Mouse (Mus musculus): ENCODE results near the gene Ppp1r16b. TPM values are rescaled to one million over a fixed set of nuclear protein-coding genes. Genes with fewer than 3 reads are reported as not detected.
"Not testable (repeated sequence)": the region's sequence is repeated elsewhere in the genome, so short reads cannot be mapped to it uniquely, and the experiment has no call there.

Gene Ppp1r16b
- total and polyA plus RNA-seq, 3 experiments: 4.1 to 13.3 (median 9.3) TPM

DNA sequence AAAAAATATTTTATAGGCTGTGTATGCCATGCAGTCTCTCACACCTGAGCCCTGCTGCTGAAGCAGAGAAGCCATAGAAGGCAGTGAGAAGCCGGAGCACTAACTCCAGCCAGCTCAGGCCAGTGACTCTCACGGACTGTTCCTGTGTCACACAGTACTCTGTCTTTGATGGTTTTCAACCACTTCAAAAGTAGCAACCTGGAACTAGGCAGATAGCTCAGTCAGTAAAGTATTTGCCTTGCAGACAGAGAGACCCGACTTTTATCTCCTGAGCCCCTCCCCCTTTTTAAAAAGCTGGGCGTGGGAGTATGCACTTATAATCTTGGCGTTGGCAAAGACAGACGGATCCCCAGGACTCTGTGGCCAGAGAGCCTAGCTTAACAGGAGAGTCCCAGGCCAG lies 58.6 kb downstream of the Ppp1r16b start:
- DNase-seq: no peak

- DNase-seq: no peak
These were observed 61.1 kb downstream of the Ppp1r16b start for GRCm38 (mm10) chr2:158726252-158726651.

DNA sequence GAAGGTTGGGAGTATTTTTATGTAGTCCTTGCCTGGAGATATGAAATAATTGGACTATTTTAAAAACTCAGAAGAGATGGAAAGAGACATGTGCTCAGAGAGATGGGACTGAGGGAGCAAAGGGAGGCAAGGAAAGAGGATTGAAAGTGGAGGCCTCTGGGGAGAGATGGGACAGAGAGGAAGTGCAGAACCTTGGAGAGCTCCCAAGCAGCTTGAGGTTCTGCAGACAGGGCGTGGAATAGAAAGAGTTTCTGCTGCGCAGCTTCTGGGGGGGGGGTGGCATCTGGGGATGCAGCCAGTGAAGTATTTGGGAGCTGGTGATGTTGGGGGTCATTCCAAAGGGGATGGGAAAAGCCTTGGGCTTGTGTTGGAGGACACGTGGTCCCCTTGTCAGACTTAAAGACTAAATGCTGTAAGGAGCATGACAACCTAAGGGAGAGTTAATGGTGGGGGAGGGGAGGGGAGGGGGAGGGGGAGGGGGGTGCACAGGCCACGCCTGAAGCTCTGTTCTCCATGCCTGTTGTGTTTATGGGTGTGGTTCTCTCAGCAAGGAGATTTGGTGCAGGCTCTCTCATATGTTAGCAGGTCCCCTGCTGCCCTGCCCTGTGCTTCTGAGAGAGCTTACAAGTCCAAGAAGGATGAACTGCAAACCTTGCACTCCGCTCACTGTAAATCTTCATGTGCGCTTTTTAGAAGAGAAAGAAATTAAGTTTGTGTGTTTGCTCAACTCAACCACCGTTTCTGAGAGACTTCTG lies 63.0 kb downstream of the Ppp1r16b start:
- no peak for DNase-seq

DNA sequence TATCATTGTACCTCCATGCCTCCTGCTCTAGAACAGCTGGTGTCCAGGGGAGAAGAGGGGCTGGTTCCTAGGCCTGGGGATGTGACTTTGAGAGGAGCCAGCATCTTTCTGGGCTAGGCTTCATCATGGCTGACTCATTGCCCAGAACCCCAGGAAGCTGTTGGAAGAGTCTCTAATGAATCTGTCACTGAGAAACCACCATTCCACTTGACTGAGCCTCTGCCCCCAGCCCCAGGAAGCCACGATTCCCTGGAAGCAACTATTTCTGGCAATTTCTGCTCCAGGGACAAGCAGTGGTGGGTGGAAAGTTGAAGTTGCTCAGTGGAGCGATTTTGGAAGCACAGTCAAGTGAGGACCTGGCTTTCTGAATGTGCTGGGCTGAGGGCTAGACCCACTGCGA lies 65.7 kb downstream of the Ppp1r16b start:
- no peak for DNase-seq

- DNase-seq: no peak
These were observed 67.3 kb downstream of the Ppp1r16b start for GRCm38 (mm10) chr2:158732521-158732920.

DNA sequence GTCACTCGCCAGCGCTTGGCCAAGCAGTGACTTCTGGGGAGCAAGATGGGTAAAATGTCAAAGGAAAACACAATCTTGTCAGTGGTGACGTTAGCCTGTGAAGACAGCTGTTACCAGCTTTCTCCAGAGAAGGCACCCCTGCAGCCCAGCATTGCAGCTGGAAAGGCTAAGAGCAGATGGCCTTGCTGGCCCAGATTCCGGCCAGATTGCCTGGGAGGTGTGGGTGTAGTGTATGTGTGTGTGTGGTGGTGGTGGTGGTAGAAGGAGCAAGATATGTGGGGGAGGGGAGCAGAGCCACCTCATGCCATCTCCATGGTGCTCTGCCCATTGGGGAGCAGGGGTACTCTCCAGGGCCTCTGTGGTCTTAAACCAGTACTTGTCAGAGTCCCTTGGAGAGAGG lies 67.9 kb downstream of the Ppp1r16b start:
- DNase-seq: no peak

DNA sequence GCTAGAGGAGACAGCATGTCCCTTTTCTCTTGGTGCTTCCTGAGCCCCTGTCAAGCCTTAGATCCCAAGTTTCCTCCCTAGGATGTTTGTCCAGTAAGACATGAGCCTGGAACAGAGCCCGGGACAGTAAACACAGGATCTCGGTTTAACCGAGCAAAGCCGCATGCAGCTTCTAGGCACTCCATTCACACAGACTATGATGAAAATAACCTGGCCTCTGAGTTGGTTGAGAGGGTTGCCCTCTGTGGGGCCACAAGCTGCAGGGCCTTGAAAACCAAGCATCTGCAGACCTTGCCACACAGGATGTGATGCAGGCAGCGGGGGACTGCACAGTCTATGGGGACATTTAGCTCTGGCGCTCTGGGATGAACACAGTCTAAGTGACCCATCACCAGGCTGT lies 68.7 kb downstream of the Ppp1r16b start:
- DNase-seq: no peak

- peak; percentile 42 for DNase-seq
These were observed 69.4 kb downstream of the Ppp1r16b start for GRCm38 (mm10) chr2:158734500-158735152.

GRCm38 (mm10) chr2:158735340-158735739 lies 70.1 kb downstream of the Ppp1r16b start:
- DNase-seq: no peak

DNA sequence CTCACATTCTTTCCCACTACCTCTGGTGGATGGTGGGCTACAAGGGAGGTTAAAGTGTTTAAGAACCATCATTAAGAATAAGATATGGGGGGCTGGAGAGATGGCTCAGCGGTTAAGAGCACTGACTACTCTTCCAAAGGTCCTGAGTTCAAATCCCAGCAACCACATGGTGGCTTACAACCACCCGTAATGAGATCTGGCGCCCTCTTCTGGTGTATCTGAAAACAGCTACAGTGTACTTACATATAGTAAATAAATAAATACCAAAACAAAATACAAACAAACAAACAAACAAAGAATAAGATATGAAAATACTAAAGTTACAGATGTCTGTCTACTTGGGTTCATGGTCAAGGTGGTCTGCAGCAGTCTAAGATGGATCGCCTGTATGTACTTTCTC lies 71.0 kb downstream of the Ppp1r16b start:
- not testable (repeated sequence) for DNase-seq

GRCm38 (mm10) chr2:158738591-158738990 lies 73.4 kb downstream of the Ppp1r16b start:
- no peak for DNase-seq

DNA sequence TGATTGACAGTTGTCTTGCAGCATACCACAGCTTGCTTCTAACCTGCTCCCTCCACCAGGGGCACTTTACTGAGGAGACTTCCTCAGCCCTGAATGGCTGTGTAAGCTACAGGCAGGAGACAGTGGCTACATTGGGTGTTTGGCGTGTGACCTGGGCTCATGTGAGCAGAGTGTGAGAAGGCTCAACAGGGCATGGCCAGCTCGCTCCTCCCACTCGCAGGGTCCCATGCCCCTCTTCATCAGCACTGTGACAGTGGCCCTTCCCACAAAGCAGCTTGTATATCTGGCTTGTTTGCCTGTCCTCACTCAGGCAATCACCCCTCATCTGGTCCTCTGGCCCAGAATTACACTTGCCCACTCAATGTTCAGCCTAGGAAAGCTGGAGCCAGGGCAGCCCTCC lies 73.9 kb downstream of the Ppp1r16b start:
- no peak for DNase-seq

DNA sequence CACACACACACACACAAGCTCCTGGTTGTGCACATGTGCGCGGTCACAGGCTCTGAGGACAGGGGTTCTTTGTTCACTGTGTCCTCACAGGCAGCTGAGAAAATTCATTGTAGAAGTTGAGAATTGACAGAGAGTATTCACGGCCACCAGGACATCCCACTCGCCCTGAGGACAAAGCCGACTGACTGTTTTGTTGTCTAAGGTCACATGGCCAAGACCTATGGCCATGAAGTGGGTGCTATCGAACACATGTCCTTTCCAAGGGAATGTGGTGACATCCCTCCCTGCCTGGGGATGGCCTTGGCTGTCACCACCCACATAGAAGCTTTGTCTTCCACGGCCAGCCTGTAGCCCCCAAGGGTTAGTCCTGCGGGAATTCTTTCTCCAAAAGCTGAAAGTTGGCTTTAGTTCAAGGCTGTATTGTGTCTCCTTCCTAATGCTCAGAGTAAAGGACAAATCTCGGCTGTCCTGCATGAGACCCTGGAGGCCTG lies 75.9 kb downstream of the Ppp1r16b start:
- peak; percentile 62 for DNase-seq

DNA sequence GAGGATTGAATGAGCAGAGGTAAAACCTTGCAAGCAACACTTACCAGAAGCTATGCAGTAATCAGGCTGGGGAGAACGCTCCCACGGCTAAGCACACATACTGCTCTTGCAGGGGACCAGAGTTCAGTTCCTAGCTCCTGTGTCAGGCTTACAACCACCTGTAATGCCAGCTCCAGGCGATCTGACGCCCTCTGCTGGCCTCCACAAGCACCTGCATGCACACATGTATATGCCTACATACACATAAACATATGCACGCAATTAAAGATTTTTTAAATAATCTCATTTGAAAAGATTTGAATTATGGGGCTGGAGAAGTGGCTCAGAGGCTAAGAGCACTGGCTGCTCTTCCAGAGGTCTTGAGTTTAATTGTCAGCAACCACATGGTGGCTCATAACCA lies 77.2 kb downstream of the Ppp1r16b start:
- no peak for DNase-seq

- no peak for DNase-seq
These were observed 78.4 kb downstream of the Ppp1r16b start for GRCm38 (mm10) chr2:158743518-158744141.

DNA sequence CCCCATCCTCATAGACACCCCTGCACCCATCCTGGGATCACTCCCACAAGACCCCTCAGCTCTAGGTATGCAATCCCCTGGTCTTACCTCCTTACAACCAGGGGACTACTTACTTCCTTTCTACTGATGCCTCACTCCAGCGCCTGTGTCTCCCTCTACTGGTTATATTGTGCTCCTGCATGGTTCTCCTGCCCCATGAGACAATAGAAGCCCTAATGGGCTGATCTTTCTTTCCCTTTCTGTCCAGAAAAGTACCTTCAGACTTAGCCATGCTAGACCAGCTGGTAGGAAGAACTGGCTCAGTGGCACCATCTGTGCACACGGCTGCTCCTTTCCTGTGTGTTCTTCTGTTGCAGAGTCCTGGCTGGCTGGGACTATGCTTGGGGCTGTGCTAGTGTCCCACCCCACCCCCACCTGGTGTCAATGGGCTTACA lies 79.9 kb downstream of the Ppp1r16b start:
- DNase-seq: peak; percentile 31

DNA sequence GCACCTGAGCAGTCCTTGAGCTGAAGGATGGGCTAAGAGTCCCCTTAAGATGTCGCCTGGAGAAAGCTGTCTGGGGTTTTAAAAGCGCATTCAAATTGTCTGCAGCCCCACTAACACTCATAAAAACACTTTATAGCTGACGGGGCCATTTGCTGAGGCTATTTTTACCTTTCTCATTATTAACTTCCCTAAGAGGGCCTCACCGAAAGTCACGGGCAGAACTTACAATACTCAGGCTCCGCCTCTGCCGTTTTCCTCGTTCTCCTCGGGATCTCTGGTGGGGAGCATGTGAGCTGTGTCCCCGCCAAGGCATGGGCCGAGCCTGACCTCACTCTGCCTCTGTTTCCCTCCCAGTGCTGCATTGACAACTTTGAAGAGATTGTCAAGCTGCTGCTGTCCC lies 81.0 kb downstream of the Ppp1r16b start:
- DNase-seq: no peak

GRCm38 (mm10) chr2:158749366-158749765 lies 84.2 kb downstream of the Ppp1r16b start:
- no peak for DNase-seq

DNA sequence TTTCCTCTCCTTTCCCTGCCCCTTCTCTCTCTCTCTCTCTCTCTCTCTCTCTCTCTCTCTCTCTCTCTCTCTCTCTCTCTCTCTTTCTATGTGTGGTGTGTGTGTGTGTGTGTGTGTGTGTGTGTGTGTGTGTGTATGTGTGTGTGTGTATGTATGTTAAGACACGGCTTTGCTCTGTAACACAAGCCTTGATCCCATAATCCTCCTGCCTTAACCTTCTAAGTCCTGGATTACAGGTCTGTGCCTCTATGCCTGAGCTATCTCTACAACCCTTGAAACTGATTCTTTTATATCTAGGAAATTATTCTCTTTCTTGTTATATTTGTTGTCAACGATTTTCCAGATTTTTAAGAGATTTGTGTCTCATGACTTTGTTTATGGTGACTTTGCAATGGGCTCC lies 95.0 kb downstream of the Ppp1r16b start:
- no peak for DNase-seq

GRCm38 (mm10) chr2:158762339-158762738 lies 97.1 kb downstream of the Ppp1r16b start:
- DNase-seq: no peak

DNA sequence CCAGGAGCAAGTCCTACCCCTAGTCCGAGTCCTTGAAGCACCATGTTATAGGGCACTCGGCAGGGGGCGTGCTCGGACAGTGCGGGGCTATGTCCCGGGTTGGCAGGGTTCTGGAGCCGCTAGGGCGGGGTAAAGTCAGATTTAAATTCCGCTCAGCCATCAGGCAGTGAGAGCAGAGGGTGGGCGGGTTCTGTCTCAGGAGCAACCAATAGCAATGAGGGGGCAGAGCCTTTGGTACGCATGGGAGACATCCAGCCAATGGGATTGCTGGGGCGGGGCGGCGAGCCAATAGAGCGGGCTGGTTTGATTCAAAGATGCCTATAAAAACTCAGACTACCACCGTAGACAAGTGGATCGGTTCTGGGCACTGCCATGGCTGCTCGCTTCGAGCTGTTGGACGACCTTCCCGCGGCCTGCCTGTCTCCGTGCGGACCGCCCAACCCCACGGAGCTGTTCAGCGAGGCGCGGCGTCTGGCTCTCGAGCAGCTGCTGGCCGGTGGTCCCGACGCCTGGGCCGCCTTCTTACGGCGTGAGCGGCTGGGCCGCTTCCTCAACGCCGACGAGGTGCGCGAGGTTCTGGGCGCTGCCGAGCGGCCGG lies 102.6 kb downstream of the Ppp1r16b start, which contains the start of gene Fam83d:
TSS of gene Fam83d (plus strand) at position 352 of the 598 bp plus-strand sequence.
- DNase-seq: peak; percentile 97

DNA sequence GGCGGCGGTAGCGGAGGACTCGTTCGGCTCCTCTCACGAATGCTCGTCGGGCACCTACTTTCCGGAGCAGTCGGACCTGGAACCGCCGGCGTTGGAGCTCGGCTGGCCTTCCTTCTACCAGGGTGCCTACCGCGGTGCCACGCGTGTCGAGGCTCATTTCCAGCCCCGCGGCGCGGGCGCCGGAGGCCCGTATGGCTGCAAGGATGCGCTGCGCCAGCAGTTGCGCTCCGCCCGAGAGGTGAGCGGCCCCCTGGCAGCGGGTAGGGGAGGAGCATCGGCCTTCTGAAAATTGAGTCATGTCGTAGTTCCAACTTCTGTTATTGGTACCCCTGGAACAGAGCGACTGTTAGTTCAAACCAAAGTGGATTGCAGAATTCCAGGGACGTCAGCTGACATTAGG lies 103.2 kb downstream of the Ppp1r16b start:
- peak; percentile 34 for DNase-seq

DNA sequence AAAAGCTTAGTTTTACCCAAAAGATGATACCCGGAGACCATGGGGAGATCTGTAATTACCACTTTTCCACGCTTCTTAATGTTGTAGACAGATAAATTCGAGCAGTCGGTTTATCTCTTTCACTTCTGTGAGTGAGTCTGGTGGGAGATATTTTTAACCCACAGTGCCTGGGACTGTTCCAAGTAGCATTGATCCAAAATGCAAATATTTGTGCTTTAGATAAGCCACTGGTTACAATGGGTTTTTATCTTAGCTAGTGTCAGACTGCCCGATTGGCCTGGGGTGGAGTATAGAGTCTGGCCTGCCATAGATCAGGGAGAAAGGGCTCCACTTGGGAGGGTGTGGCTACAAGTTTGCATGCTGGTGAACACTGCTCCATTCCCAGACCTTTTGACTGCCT lies 103.6 kb downstream of the Ppp1r16b start:
- DNase-seq: no peak

Measured in adrenal gland, adult 2 months (tissue).